Mouse (Mus musculus): ENCODE results near the gene Ttll9.

GRCm38 (mm10) chr2:153047828-153048465 is 85.7 kb downstream of the Ttll9 start:
- peak; percentile 77 for TF ChIP-seq CTCF (IDR thresholded peaks at IDR 0.05; ENCODE audit: low read depth)
- TF ChIP-seq EP300 (IDR thresholded peaks at IDR 0.05; ENCODE audit: low read depth) = no peak

Data from liver, embryonic 14.5 days (tissue).